Mouse (Mus musculus) ES-Bruce4 (cell line): Measurements from ENCODE around the gene Kpna1. TPM values are rescaled to one million over a fixed set of nuclear protein-coding genes. Genes with fewer than 3 reads are reported as not detected.

Experiments used
- H3K27ac ChIP-seq: 2 replicates; pipeline ENCODE4 v1.5.1; 2012; ENCODE audit warnings: low read length, inconsistent platforms; ENCODE audit not compliant: insufficient read depth
- H3K27me3 ChIP-seq: 2 replicates; pipeline ENCODE4 v1.6.1; 2012; ENCODE audit warnings: mild to moderate bottlenecking, low read length, inconsistent platforms; ENCODE audit not compliant: control insufficient read depth, poor library complexity, insufficient read depth, severe bottlenecking
- H3K36me3 ChIP-seq: 2 replicates; pipeline ENCODE4 v1.6.1; 2012; ENCODE audit warnings: inconsistent platforms, mild to moderate bottlenecking, low read length, moderate library complexity; ENCODE audit not compliant: control insufficient read depth, poor library complexity, insufficient read depth, severe bottlenecking
- H3K4me1 ChIP-seq: one replicate; pipeline ENCODE4 v1.8.1; 2011; ENCODE audit warnings: low read length; ENCODE audit not compliant: control insufficient read depth, insufficient read depth
- H3K4me3 ChIP-seq: 2 replicates; pipeline ENCODE4 v1.5.1; 2011; ENCODE audit warnings: low read depth, mild to moderate bottlenecking, low read length
- H3K9ac ChIP-seq: 2 replicates; pipeline ENCODE4 v1.6.1; 2012; ENCODE audit warnings: low read depth, mild to moderate bottlenecking, inconsistent platforms; ENCODE audit not compliant: poor library complexity, severe bottlenecking
- H3K9me3 ChIP-seq: replicated peaks from 2 replicates; pipeline ENCODE4 v1.6.1; 2012; ENCODE audit warnings: mild to moderate bottlenecking, low read length, inconsistent platforms; ENCODE audit not compliant: control insufficient read depth, poor library complexity, insufficient read depth, severe bottlenecking
- CTCF ChIP-seq: IDR thresholded peaks from one replicate; pipeline ENCODE4 v1.8.1; 2011; ENCODE audit warnings: low read depth, low read length
- EP300 ChIP-seq: IDR thresholded peaks from 2 replicates; pipeline ENCODE4 v1.6.1; 2011; ENCODE audit warnings: low read depth, low read length; ENCODE audit not compliant: insufficient read depth
- POLR2A ChIP-seq: IDR thresholded peaks from one replicate; pipeline ENCODE4 v1.8.1; 2011; ENCODE audit warnings: low read length; ENCODE audit not compliant: insufficient read depth
- polyA plus RNA-seq: library from polyadenylated mRNA; stranded (reverse); fragments of >200 nt; gene quantifications from 2 replicates; pipeline ENCODE4 v1.2.4, GENCODE M21; 2011; ENCODE audit warnings: low read depth; ENCODE audit not compliant: missing spikeins, insufficient read depth, insufficient read length

The Kpna1 gene
- polyA plus RNA-seq, 1 experiment = 103 TPM

DNA sequence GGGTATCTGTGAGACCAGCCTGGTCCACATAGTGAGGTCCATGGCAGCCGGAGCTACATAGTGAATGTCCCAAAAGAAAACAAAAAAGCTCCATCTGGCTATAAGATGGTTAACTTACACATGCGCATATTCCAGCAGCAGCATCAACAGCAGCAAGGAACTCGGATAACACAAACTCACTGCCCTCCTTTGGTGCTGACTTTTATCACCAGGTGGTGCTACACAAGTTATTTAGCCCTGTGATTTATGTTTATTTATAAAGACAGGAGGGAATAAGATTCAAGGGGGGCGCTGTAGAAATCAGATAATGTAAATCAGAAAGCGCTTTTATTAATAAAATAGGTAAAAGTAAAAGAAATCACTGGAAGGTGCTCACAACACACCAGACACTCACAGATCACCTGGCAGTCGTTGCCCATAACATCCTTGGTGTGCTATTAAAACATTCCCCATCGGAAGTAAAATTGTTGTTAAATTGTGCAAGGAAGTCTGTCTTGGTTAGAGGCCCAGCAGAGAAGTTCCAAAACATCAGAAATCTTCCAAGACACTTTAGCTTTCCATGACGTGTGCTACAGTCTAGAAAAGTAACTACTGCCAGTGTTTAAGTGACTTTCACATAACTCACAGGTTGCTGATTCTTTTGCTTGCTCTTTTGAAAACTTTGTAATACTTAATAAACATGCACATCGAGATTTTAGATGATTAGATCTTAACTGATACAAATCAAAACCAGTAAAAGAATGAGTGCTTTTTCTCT, 91.4 kb downstream of the Kpna1 start:
- Histone ChIP-seq H3K36me3 (peaks cover 6% of the 10 kb centered on the region; the same call in 1 of the 2 replicates), H3K4me1 (peaks cover 3% of the 10 kb centered on the region), H3K27me3 (no peaks in the 10 kb centered on the region), H3K9me3 (no peaks in the 10 kb centered on the region), H3K4me3 (peak overlapping the region; percentile 88), H3K9ac (peak overlapping the region; percentile 95), H3K27ac (no peak overlapping the region)
- no peak for TF ChIP-seq CTCF
- TF ChIP-seq EP300 = no peak
- TF ChIP-seq POLR2A = no peak

- peak overlapping the region; percentile 95 for H3K9ac ChIP-seq
- H3K4me1 ChIP-seq = no peaks in the 10 kb centered on the region
- H3K27ac ChIP-seq = peak overlapping the region; percentile 74
- H3K9me3 ChIP-seq = no peaks in the 10 kb centered on the region
- H3K27me3 ChIP-seq = no peaks in the 10 kb centered on the region
- H3K4me3 ChIP-seq = peak overlapping the region; percentile 88
- TF ChIP-seq POLR2A (no peak), CTCF (no peak)
- H3K36me3 ChIP-seq = peaks cover 9% of the 10 kb centered on the region
Observed at GRCm38 (mm10) chr16:36071071-36071449, 92.5 kb downstream of the Kpna1 start.

GRCm38 (mm10) chr16:36071450-36072379, 93.2 kb downstream of the Kpna1 start, which contains the start of the genes Fam162a and Ccdc58:
Gene Fam162a, minus strand, starts transcription at chr16:36071594.
Gene Ccdc58, plus strand, starts transcription at chr16:36071685.
- Histone ChIP-seq H3K4me3 (peak within 1 kb of the TSS; percentile 88), H3K9me3 (no peaks in the 10 kb centered on the region), H3K4me1 (no peaks in the 10 kb centered on the region), H3K36me3 (peaks cover 11% of the 10 kb centered on the region), H3K27me3 (no peaks in the 10 kb centered on the region), H3K27ac (peak within 1 kb of the TSS; percentile 97), H3K9ac (peak within 1 kb of the TSS; percentile 95)
- TF ChIP-seq POLR2A (peak; percentile 45), CTCF (no peak), EP300 (peak; percentile 81)

DNA sequence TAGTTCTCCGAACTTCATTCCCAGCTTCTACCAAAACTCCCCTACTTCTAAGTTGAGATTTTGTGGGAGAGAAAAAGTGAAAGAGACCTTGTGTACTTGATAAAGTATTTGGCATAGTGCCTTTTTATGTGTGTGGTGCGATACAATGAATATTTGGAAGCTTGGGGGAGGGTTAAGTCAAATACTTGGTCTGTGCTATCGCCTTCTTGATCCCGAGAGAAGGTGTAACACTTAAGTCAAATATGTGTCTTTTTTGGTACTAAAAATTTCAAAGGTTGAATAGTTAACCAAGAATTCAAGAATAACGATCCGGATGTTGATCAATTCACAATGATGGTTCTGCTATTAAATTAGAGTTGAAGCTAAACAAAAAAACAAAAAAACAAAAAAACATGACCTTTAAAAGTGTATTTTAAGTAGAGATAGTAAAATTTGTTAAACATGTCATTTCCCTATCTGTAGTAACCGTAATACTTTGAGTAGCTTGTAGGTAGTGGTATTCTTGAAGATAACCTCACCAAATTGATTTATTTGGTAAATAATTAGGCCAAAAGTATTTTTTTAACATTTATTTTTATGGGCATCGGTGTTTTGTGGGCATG, 94.0 kb downstream of the Kpna1 start:
- Histone ChIP-seq H3K4me1 (no peaks in the 10 kb centered on the region), H3K9ac (peak overlapping the region; percentile 95), H3K36me3 (peaks cover 8% of the 10 kb centered on the region), H3K27me3 (no peaks in the 10 kb centered on the region), H3K9me3 (no peaks in the 10 kb centered on the region), H3K27ac (peak overlapping the region; percentile 97), H3K4me3 (peak overlapping the region; percentile 88)
- TF ChIP-seq EP300 (no peak), CTCF (no peak), POLR2A (no peak)

- Histone ChIP-seq H3K4me1 (no peaks in the 10 kb centered on the region), H3K9ac (no peak overlapping the region), H3K9me3 (no peaks in the 10 kb centered on the region), H3K36me3 (peaks cover 11% of the 10 kb centered on the region), H3K27ac (no peak overlapping the region), H3K4me3 (no peak overlapping the region), H3K27me3 (no peaks in the 10 kb centered on the region)
- no peak for TF ChIP-seq CTCF
- no peak for TF ChIP-seq POLR2A
- no peak for TF ChIP-seq EP300
Observed at GRCm38 (mm10) chr16:36074772-36075171, 96.2 kb downstream of the Kpna1 start.
